16 mouse cellular contexts compared by ENCODE assay signal in genomic region chr7:39596403-39596802, GRCm38 (mm10).
A peak's percentile ranks its signal among the peaks of the same experiment; 100 is the strongest.
DNase-seq lines count a peak whose midpoint lies in the region; ATAC-seq and TF ChIP-seq lines count a peak whose summit lies in the region.
"Had no signal": no experiment of that assay in that cellular context is flagged by ENCODE, and none has a peak within 500 bp of the region (broad histone marks: within the 10 kb centered on the region; RNA-seq: fewer than 3 reads in every experiment).

No protein-coding gene starts in this region.

- no peak for DNase-seq in hindbrain, embryonic 10.5 days (ENCODE audit: low spot score)
- peak; percentile 49 for DNase-seq in lung, embryonic 14.5 days
- no peak for DNase-seq in lung, postnatal 4 days
- DNase-seq in brain, adult 2 months (ENCODE audit: low read depth, low spot score): peak; percentile 33
- DNase-seq in retina, embryonic 14.5 days (ENCODE audit: low spot score): peak; percentile 22
- no peak for DNase-seq in urinary bladder, postnatal 36 days (ENCODE audit: low spot score in 2 of 2)
- no peak for DNase-seq in urinary bladder, postnatal 25 days (ENCODE audit: low spot score)
- DNase-seq: cerebellum, adult 9-11 months; heart, postnatal 4 days; kidney, adult 9 months; right cerebral cortex, postnatal 14 days; thymus, adult 18-20 months had no signal

- no peak overlapping the region for H3K27ac ChIP-seq in hindbrain, embryonic 16.5 days (ENCODE audit: low read depth, low read length)
- H3K27ac ChIP-seq in hindbrain, embryonic 10.5 days: no peak overlapping the region
- H3K27ac ChIP-seq in lung, embryonic 14.5 days (ENCODE audit: low read depth): no peak overlapping the region

- H3K4me3 ChIP-seq in hindbrain, embryonic 16.5 days (ENCODE audit: low read length): no peak overlapping the region
- H3K4me3 ChIP-seq in hindbrain, embryonic 10.5 days: no peak overlapping the region
- no peak overlapping the region for H3K4me3 ChIP-seq in lung, embryonic 14.5 days (ENCODE audit: low read depth, low read length)
- H3K4me3 ChIP-seq: erythroblast, embryonic 14.5 days; megakaryocyte, embryonic 14.5 days had no signal

- H3K36me3 ChIP-seq in hindbrain, embryonic 16.5 days (ENCODE audit: control insufficient read depth, insufficient read depth, low read length): no peaks in the 10 kb centered on the region
- no peaks in the 10 kb centered on the region for H3K36me3 ChIP-seq in hindbrain, embryonic 10.5 days
- no peaks in the 10 kb centered on the region for H3K36me3 ChIP-seq in lung, embryonic 14.5 days (ENCODE audit: insufficient read depth)

- H3K9me3 ChIP-seq in hindbrain, embryonic 16.5 days (ENCODE audit: control insufficient read depth, low read length): no peaks in the 10 kb centered on the region
- H3K9me3 ChIP-seq in hindbrain, embryonic 10.5 days: no peaks in the 10 kb centered on the region
- no peaks in the 10 kb centered on the region for H3K9me3 ChIP-seq in lung, embryonic 14.5 days (ENCODE audit: low read depth, low read length)
- H3K9me3 ChIP-seq: megakaryocyte, embryonic 14.5 days had no signal

- no peak overlapping the region for H3K9ac ChIP-seq in hindbrain, embryonic 16.5 days (ENCODE audit: low read depth, low read length)
- no peak overlapping the region for H3K9ac ChIP-seq in lung, embryonic 14.5 days

- ATAC-seq in hindbrain, embryonic 16.5 days: 0 out of 2 replicates have a peak, but pooled peaks have one; percentile 37
- no peak for ATAC-seq in lung, embryonic 14.5 days (ENCODE audit: insufficient read depth)

- no peak overlapping the region for H3K4me2 ChIP-seq in hindbrain, embryonic 16.5 days (ENCODE audit: low read length)
- no peak overlapping the region for H3K4me2 ChIP-seq in lung, embryonic 14.5 days
- H3K4me2 ChIP-seq: liver, embryonic 11.5 days had no signal

- H3K27me3 ChIP-seq in hindbrain, embryonic 16.5 days (replicated peaks; ENCODE audit: control insufficient read depth, insufficient read depth, low read length): no peaks in the 10 kb centered on the region
- H3K27me3 ChIP-seq in hindbrain, embryonic 10.5 days (ENCODE audit: insufficient read depth, poor library complexity, severe bottlenecking): no peaks in the 10 kb centered on the region
- H3K27me3 ChIP-seq in lung, embryonic 14.5 days (ENCODE audit: insufficient read depth, low read length): no peaks in the 10 kb centered on the region
- H3K27me3 ChIP-seq: megakaryocyte, embryonic 14.5 days had no signal

- no peaks in the 10 kb centered on the region for H3K4me1 ChIP-seq in hindbrain, embryonic 16.5 days (ENCODE audit: control insufficient read depth, insufficient read depth, low read depth, low read length)
- H3K4me1 ChIP-seq in hindbrain, embryonic 10.5 days (replicated peaks): no peaks in the 10 kb centered on the region
- H3K4me1 ChIP-seq in lung, embryonic 14.5 days (ENCODE audit: insufficient read depth): no peaks in the 10 kb centered on the region
- H3K4me1 ChIP-seq: megakaryocyte, embryonic 14.5 days had no signal

- peak; percentile 22 for TF ChIP-seq CTCF in lung, embryonic 14.5 days (IDR thresholded peaks at IDR 0.05; ENCODE audit: low read depth)

Comparison
In these comparisons a context has a peak if more than half of its experiments do, and no peak if none do; other contexts are left out.
1. DNase-seq: peak in lung, embryonic 14.5 days (single experiment), brain, adult 2 months (single experiment) and retina, embryonic 14.5 days (single experiment); none in hindbrain, embryonic 10.5 days (single experiment), lung, postnatal 4 days (0 of 2), urinary bladder, postnatal 36 days (0 of 2) and urinary bladder, postnatal 25 days (single experiment).